Mouse (Mus musculus) neural tube, embryonic 14.5 days (tissue): ENCODE data around the gene Rpl36a. TPM values are rescaled to one million over a fixed set of nuclear protein-coding genes. Genes with fewer than 3 reads are reported as not detected.
"Not testable (repeated sequence)": the region's sequence is repeated elsewhere in the genome, so short reads cannot be mapped to it uniquely, and the experiment has no call there.

Experiments used
- ATAC-seq: fragments of 200-750 bp; cut with Nextera tagmentation; 2 replicates; pipeline ENCODE4 v1.8.0; 2017; ENCODE audit warnings: low read depth, mild to moderate bottlenecking, moderate TSS enrichment, moderate library complexity
- H3K27ac ChIP-seq: fragments of 300-500 bp; sonication (generic); 2 replicates; pipeline ENCODE4 v1.5.1; 2014; ENCODE audit warnings: low read depth, mild to moderate bottlenecking, control low read depth, low read length, moderate library complexity, mixed read lengths
- H3K27me3 ChIP-seq: fragments of 300-500 bp; sonication (generic); 2 replicates; pipeline ENCODE4 v1.6.1; 2014; ENCODE audit warnings: low read length; ENCODE audit not compliant: control insufficient read depth, insufficient read depth
- H3K36me3 ChIP-seq: fragments of 300-500 bp; sonication (generic); 2 replicates; pipeline ENCODE4 v1.6.1; 2014; ENCODE audit warnings: low read length, mixed read lengths; ENCODE audit not compliant: control insufficient read depth, insufficient read depth
- H3K4me1 ChIP-seq: fragments of 300-500 bp; sonication (generic); 2 replicates; pipeline ENCODE4 v1.6.1; 2014; ENCODE audit warnings: low read length; ENCODE audit not compliant: control insufficient read depth, insufficient read depth
- H3K4me2 ChIP-seq: fragments of 300-500 bp; sonication (generic); 2 replicates; pipeline ENCODE4 v1.6.1; 2014; ENCODE audit warnings: mild to moderate bottlenecking, low read depth, low read length, control low read depth
- H3K4me3 ChIP-seq: fragments of 300-500 bp; sonication (generic); 2 replicates; pipeline ENCODE4 v1.5.1; 2014; ENCODE audit warnings: low read depth, low read length, control low read depth, mixed read lengths
- H3K9ac ChIP-seq: fragments of 300-500 bp; sonication (generic); replicated peaks from 2 replicates; pipeline ENCODE4 v1.6.1; 2014; ENCODE audit warnings: low read depth, mild to moderate bottlenecking, control low read depth, low read length, mixed read lengths
- H3K9me3 ChIP-seq: fragments of 300-500 bp; sonication (generic); 2 replicates; pipeline ENCODE4 v1.6.1; 2016; ENCODE audit warnings: low read length; ENCODE audit not compliant: control insufficient read depth
- WGBS: fragments of 180-500 bp; shearing (Covaris S2); extraction: QIAGEN DNeasy Blood & Tissue Kit; methylation state at CpG from one replicate; pipeline ENCODE4 v1.1.7; 2014; 5-methylcytosine and 5-hydroxymethylcytosine counted together
- polyA plus RNA-seq: library from polyadenylated mRNA; unstranded; fragments of >200 nt; fragmentation: Nextera tagmentation; extraction: Ambion mirVana; gene quantifications from 2 replicates; pipeline ENCODE4 v1.2.1, GENCODE M21; 2014

Gene Rpl36a
- polyA plus RNA-seq, result 181 and 189 TPM in 2 replicates

DNA sequence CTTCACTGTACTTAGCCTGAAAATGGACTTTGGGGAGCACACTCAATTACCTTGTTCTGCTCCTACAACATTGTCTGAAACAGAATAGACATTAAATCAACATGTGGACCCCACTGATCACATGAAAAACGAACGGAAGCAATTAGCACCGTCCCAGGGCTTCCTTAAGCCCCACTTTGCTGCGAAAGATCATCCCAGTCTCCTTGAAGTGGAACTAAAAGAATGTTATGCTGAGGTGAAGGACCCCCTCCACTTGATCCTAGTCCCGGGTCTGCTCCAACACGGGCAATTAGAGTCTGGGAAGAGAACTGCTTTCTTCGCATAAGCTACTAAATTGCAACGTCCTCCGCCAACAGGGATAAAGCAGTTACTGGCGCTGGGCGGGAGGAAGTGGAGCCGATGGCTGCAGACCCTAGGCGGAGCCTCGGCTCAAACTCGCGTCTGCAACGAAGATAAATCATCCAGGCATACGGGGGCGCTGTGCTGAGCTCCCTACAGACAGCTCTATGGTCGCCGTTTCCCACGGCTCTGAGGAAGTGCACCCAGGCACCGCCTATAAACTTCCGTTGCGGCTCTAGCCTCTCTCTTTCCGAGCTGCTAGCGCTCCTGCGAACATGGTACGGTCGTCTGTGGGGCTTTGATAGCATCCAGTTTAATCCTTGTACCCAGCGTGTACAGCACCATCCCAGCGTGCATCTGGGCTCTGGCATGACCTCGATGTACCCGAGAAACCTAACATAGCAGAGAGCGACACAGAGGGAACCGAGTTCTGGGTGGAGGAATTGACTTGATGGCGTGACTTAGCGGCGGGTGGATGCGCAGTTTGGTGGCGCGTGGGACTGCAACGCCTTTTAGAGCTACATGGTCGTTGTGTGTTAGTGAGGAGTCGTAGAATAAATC is at the start of gene Rpl36a:
Rpl36a (plus strand) TSS at position 552 of the 900 bp plus-strand sequence.
- ATAC-seq, result peak; percentile 98
- H3K27me3 ChIP-seq, result no peaks in the 10 kb centered on the region

DNA sequence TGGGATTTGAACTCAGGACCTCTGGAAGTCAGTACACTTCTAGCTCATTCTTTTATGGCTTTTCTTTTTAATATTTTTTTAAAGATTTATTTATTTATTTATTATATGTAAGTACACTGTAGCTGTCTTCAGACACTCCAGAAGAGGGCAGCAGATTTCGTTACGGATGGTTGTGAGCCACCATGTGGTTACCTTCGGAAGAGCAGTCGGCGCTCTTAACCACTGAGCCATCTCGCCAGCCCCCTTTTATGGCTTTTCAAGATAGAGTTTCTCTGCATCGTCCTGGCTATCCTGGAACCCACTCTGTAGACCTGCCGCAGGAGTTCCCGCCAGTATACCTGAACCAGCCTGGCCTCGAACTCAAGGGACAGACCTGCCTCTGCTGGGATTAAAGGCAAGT is 45.7 kb upstream of the Rpl36a start:
- H3K4me2 ChIP-seq, H3K27ac ChIP-seq, H3K9ac ChIP-seq, H3K36me3 ChIP-seq, H3K4me1 ChIP-seq, H3K9me3 ChIP-seq, H3K4me3 ChIP-seq, H3K27me3 ChIP-seq, ATAC-seq: not testable (repeated sequence)
- 86% methylated on average over 10 of the region's 10 CpGs for WGBS

More for the DNA sequence above, at the start of gene Rpl36a:
- Histone ChIP-seq H3K27ac (peak within 1 kb of the TSS; percentile 71), H3K36me3 (no peaks in the 10 kb centered on the region), H3K4me2 (peak within 1 kb of the TSS; percentile 61), H3K4me3 (peak within 1 kb of the TSS; percentile 41), H3K9me3 (no peaks in the 10 kb centered on the region), H3K4me1 (no peaks in the 10 kb centered on the region), H3K9ac (peak within 1 kb of the TSS; percentile 47)
- WGBS, result 14% methylated on average over 45 of the region's 45 CpGs

DNA sequence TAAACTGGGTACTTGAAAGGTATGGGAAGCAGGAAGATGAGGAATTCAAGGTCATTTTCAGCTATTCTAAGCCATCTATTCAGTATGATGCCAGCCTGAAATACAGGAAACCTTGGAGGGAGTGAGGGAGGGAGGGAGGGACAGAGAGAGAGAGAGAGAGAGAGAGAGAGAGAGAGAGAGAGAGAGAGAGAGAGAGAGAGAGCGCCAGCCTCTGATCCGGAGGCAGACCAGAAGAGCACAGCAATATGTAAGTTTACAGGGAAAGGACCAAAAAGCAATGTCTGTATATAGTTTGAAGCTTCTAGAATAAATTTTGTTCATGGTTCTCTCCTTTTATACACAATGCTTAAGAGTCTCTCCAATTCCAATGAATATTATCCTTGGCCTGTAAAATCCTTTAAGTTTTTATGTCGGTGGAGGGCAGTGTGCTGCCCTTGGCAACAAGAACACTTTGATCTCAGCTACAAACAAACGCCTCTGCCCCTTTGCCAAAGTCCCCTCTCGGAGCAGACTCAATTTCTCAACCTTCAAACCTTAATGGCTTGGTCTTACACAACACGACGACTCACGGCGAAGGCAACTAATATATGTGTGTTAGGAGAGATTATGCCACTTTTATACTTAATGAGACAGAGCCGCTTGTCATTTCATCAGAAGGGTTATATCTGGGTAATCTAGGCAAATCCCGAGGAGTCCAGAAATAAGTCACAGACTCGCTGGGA is 44.9 kb upstream of the Rpl36a start:
- H3K9ac ChIP-seq, result peak overlapping the region; percentile 51; the same call in 1 of the 2 replicates
- peak; percentile 5; the same call in 1 of the 2 replicates for ATAC-seq
- no peaks in the 10 kb centered on the region for H3K27me3 ChIP-seq
- H3K4me1 ChIP-seq, result no peaks in the 10 kb centered on the region
- no peaks in the 10 kb centered on the region for H3K9me3 ChIP-seq
- peak overlapping the region; percentile 42 for H3K4me3 ChIP-seq
- no peak overlapping the region for H3K27ac ChIP-seq
- H3K36me3 ChIP-seq, result no peaks in the 10 kb centered on the region
- H3K4me2 ChIP-seq, result peak overlapping the region; percentile 52
- WGBS, result 26% methylated on average over 11 of the region's 12 CpGs

DNA sequence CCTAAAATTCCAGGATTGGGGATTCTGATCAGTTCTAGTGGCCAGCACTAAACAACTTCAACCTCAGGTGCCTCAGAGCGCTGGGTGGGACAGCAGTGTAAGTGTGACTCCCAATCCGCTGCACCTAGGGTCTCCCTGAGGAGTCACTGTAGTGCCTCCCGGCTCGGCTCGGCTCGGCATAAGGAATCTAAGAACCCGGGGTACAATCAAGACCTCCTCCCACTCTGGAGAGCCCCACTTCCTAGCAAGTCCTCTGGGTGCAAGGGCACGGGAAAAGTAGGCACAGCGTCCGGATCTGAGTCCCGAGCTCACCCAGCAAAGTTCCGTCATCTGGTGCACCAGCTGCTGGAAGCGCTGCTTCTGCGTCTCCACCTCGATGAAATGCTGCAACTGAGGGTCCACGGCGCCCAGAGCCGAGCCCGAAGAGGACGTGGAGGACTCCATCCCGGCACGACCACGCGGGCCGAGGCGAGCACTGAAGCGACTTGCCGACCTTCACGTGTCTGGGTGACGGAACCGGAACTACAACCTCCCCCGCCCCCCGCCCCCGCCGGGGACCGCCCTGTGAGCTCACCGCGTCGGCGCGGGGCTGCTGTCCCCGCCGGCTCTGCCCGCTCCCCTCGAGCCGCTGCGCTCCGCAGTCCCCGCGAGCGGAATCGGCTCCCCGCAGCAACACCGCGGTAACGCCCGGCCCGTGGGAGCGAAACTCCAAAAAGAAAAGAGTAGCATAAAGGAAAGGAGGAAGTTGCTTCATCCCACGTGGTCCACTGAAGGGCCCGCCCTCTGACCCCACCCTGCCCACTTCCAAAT is 44.1 kb upstream of the Rpl36a start, which contains the start of gene Timm8a1:
Timm8a1 (minus strand) TSS at position 721 of the 810 bp plus-strand sequence.
- H3K27me3 ChIP-seq, result no peaks in the 10 kb centered on the region
- no peaks in the 10 kb centered on the region for H3K9me3 ChIP-seq
- 16% methylated on average over 40 of the region's 61 CpGs for WGBS
- H3K36me3 ChIP-seq, result no peaks in the 10 kb centered on the region
- ATAC-seq, result peak; percentile 97
- peak within 1 kb of the TSS; percentile 42 for H3K4me3 ChIP-seq
- peak within 1 kb of the TSS; percentile 52 for H3K4me2 ChIP-seq
- H3K9ac ChIP-seq, result peak within 1 kb of the TSS; percentile 51
- no peak within 1 kb of the TSS for H3K27ac ChIP-seq
- no peaks in the 10 kb centered on the region for H3K4me1 ChIP-seq

DNA sequence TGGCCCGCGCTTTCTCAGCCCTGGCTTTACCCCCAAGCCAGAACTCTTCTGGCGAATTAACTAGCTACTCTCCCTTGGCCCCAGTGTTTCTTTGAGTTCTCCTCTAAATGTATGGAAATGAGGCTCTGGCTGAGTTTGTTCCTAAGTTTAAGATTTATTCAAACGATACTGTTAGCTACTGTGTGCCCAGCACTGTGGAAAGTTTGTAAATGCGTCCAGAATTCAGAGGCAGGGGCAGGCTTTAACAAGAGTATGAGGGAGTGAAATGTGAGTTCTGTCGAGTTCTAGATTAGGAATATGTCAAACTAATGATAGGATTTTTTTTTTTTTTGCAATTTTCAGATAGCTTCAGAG is 43.5 kb upstream of the Rpl36a start:
- H3K27ac ChIP-seq, result no peak overlapping the region
- peak overlapping the region; percentile 28; the same call in 1 of the 2 replicates for H3K9ac ChIP-seq
- H3K9me3 ChIP-seq, result no peaks in the 10 kb centered on the region
- H3K27me3 ChIP-seq, result no peaks in the 10 kb centered on the region
- H3K4me3 ChIP-seq, result peak overlapping the region; percentile 42
- no peaks in the 10 kb centered on the region for H3K36me3 ChIP-seq
- peak overlapping the region; percentile 41; the same call in 1 of the 2 replicates for H3K4me2 ChIP-seq
- ATAC-seq, result no peak
- 13% methylated on average over 6 of the region's 6 CpGs for WGBS
- H3K4me1 ChIP-seq, result no peaks in the 10 kb centered on the region

DNA sequence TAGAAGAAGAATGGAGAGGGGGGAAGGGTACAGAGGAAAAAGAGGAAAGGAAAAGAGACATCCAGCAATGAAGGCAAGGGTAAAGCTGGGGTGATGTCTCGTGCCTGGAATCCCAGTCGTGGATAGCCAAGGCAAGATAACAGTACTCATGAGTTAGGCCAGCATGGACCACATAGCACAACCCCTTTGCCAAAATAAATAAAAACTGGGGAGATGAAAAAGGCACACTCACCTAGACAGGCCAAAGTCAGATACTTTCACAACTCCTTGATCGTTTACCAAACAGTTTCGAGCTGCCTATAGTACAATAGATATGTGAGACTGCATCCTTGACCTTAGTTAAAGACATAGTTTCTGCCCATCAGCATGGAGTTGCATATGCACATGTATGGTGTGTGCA is 38.1 kb upstream of the Rpl36a start:
- Histone ChIP-seq H3K4me1 (no peaks in the 10 kb centered on the region), H3K27me3 (no peaks in the 10 kb centered on the region), H3K4me2 (no peak overlapping the region), H3K9ac (no peak overlapping the region), H3K27ac (no peak overlapping the region), H3K36me3 (no peaks in the 10 kb centered on the region), H3K9me3 (no peaks in the 10 kb centered on the region), H3K4me3 (no peak overlapping the region)
- ATAC-seq, result no peak
- WGBS, result 92% methylated on average over 4 of the region's 4 CpGs

DNA sequence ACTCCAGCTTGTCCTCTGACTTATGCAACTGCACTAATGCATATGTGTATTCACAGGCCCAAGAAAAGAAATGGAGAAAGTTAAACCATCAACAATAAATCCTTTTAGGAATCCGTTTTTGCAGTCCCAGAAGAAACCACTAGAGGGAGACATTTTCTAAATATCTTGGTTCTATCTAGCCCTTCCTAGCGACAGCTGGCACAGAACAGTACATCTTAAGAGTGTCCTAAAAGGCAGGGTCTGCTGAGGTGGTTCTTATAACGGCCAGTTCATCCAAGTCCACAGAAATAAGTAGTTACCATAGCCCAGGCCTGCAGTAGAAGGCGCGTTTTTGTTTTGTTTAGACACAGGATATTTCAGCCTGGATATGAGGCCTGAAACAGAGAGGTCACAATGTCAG is 34.6 kb upstream of the Rpl36a start:
- Histone ChIP-seq H3K27ac (no peak overlapping the region), H3K4me1 (no peaks in the 10 kb centered on the region), H3K9me3 (no peaks in the 10 kb centered on the region), H3K9ac (no peak overlapping the region), H3K4me2 (no peak overlapping the region), H3K36me3 (no peaks in the 10 kb centered on the region), H3K4me3 (no peak overlapping the region), H3K27me3 (no peaks in the 10 kb centered on the region)
- peak; percentile 66; the same call in 1 of the 2 replicates for ATAC-seq
- WGBS, result 16% methylated on average over 5 of the region's 5 CpGs

DNA sequence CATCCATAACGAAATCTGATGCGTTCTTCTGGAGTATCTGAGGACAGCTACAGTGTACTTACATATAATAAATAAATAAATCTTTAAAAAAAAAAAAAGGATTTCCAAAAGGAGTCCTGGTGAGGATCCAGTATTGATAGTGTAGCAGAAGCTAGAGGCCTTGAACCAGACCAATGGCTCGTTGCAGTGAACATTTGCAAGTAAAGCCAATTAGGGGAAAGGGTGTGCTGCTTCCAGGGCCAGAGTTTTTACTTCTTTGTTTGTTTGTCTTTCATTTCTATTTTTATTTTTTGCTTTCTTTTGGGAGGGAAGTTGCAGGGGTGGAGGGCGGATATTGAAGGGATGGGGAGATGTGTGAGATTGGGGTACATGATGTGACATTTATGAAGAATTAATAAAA is 32.1 kb upstream of the Rpl36a start:
- 93% methylated on average over 4 of the region's 4 CpGs for WGBS
- no peak overlapping the region for H3K9ac ChIP-seq
- no peaks in the 10 kb centered on the region for H3K9me3 ChIP-seq
- no peak overlapping the region for H3K27ac ChIP-seq
- ATAC-seq, result no peak
- H3K27me3 ChIP-seq, result no peaks in the 10 kb centered on the region
- H3K4me3 ChIP-seq, result no peak overlapping the region
- no peaks in the 10 kb centered on the region for H3K36me3 ChIP-seq
- no peak overlapping the region for H3K4me2 ChIP-seq
- no peaks in the 10 kb centered on the region for H3K4me1 ChIP-seq
